Mouse (Mus musculus) midbrain, postnatal 0 days (tissue): ENCODE data around the gene Syt1. TPM values are rescaled to one million over a fixed set of nuclear protein-coding genes. Genes with fewer than 3 reads are reported as not detected.

ENCODE experiments used
- ATAC-seq: fragments of 200-750 bp; cut with Nextera tagmentation; 2 replicates; pipeline ENCODE4 v1.8.0; 2017; ENCODE audit warnings: moderate number of reproducible peaks, mild to moderate bottlenecking, moderate TSS enrichment, moderate library complexity; ENCODE audit not compliant: low FRiP score
- DNase-seq: peaks from one replicate; pipeline ENCODE4 v3.0.0-alpha.2; 2015; ENCODE audit warnings: low spot score
- H3K27ac ChIP-seq: fragments of 300-500 bp; sonication (generic); 2 replicates; pipeline ENCODE4 v1.5.1; 2014; ENCODE audit warnings: low read depth, mild to moderate bottlenecking, low read length, mixed read lengths
- H3K27me3 ChIP-seq: fragments of 300-500 bp; sonication (generic); 2 replicates; pipeline ENCODE4 v1.6.1; 2014; ENCODE audit warnings: low read length, control low read depth, mixed read lengths; ENCODE audit not compliant: insufficient read depth
- H3K36me3 ChIP-seq: fragments of 300-500 bp; sonication (generic); 2 replicates; pipeline ENCODE4 v1.6.1; 2014; ENCODE audit warnings: low read length, control low read depth, mixed read lengths; ENCODE audit not compliant: insufficient read depth
- H3K4me1 ChIP-seq: fragments of 300-500 bp; sonication (generic); 2 replicates; pipeline ENCODE4 v1.6.1; 2014; ENCODE audit warnings: mild to moderate bottlenecking, control low read depth, antibody characterized with exemption, low read length, mixed read lengths; ENCODE audit not compliant: insufficient read depth
- H3K4me2 ChIP-seq: fragments of 300-500 bp; sonication (generic); 2 replicates; pipeline ENCODE4 v1.6.1; 2014; ENCODE audit warnings: low read depth, mild to moderate bottlenecking, low read length, mixed read lengths; ENCODE audit not compliant: poor library complexity, severe bottlenecking
- H3K4me3 ChIP-seq: fragments of 300-500 bp; sonication (generic); 2 replicates; pipeline ENCODE4 v1.5.1; 2014; ENCODE audit warnings: low read depth, mild to moderate bottlenecking, low read length, moderate library complexity
- H3K9ac ChIP-seq: fragments of 300-500 bp; sonication (generic); replicated peaks from 2 replicates; pipeline ENCODE4 v1.6.1; 2014; ENCODE audit warnings: mild to moderate bottlenecking, low read length, moderate library complexity, mixed read lengths; ENCODE audit not compliant: poor library complexity, severe bottlenecking
- H3K9me3 ChIP-seq: fragments of 300-500 bp; sonication (generic); 2 replicates; pipeline ENCODE4 v1.6.1; 2016; ENCODE audit warnings: low read length, control low read depth
- CTCF ChIP-seq: IDR thresholded peaks from 2 replicates; pipeline ENCODE4 v1.5.1; 2016; ENCODE audit warnings: antibody characterized with exemption, mild to moderate bottlenecking
- WGBS: fragments of 180-500 bp; shearing (Covaris S2); extraction: QIAGEN DNeasy Blood & Tissue Kit; methylation state at CpG from one replicate; pipeline ENCODE4 v1.1.7; 2014; 5-methylcytosine and 5-hydroxymethylcytosine counted together
- polyA plus RNA-seq: library from polyadenylated mRNA; unstranded; fragments of >200 nt; fragmentation: Nextera tagmentation; extraction: Ambion mirVana; gene quantifications from 2 replicates; pipeline ENCODE4 v1.2.1, GENCODE M21; 2015
- total RNA-seq: library from RNA; depleted of rRNA; stranded (reverse); fragments of >200 nt; gene quantifications from 2 replicates; pipeline ENCODE4 v1.2.3, GENCODE M21; 2014

Syt1 gene
- total and polyA plus RNA-seq, 2 experiments from 2014 or later: 111 to 141 TPM

- no peak overlapping the region for H3K4me2 ChIP-seq
- WGBS: 52% methylated on average over 1 of the region's 1 CpGs
- H3K27ac ChIP-seq: no peak overlapping the region
- ATAC-seq (no peak), DNase-seq (no peak)
- no peaks in the 10 kb centered on the region for H3K4me1 ChIP-seq
- no peak for TF ChIP-seq CTCF
- no peak overlapping the region for H3K4me3 ChIP-seq
- H3K36me3 ChIP-seq: no peaks in the 10 kb centered on the region
- no peaks in the 10 kb centered on the region for H3K27me3 ChIP-seq
- no peaks in the 10 kb centered on the region for H3K9me3 ChIP-seq
- H3K9ac ChIP-seq: no peak overlapping the region
These were observed 126.3 kb downstream of the Syt1 start for GRCm38 (mm10) chr10:108884520-108884919.

- no peak overlapping the region for H3K4me2 ChIP-seq
- no peak overlapping the region for H3K4me3 ChIP-seq
- H3K9me3 ChIP-seq: no peaks in the 10 kb centered on the region
- no peak overlapping the region for H3K9ac ChIP-seq
- DNase-seq (no peak), ATAC-seq (no peak)
- H3K27me3 ChIP-seq: no peaks in the 10 kb centered on the region
- no peaks in the 10 kb centered on the region for H3K36me3 ChIP-seq
- no peaks in the 10 kb centered on the region; the same call in 1 of the 2 replicates for H3K4me1 ChIP-seq
- whole genome bisulfite sequencing: 67% methylated on average over 2 of the region's 2 CpGs
- no peak overlapping the region for H3K27ac ChIP-seq
- no peak for TF ChIP-seq CTCF
These were observed 130.4 kb downstream of the Syt1 start for GRCm38 (mm10) chr10:108880372-108880771.

GRCm38 (mm10) chr10:108875730-108876129 is 135.1 kb downstream of the Syt1 start:
- ATAC-seq (no peak), DNase-seq (no peak)
- H3K9me3 ChIP-seq: no peaks in the 10 kb centered on the region
- 93% methylated on average over 5 of the region's 5 CpGs for whole genome bisulfite sequencing
- H3K4me2 ChIP-seq: no peak overlapping the region
- no peak overlapping the region for H3K9ac ChIP-seq
- H3K4me1 ChIP-seq: no peaks in the 10 kb centered on the region; the same call in 1 of the 2 replicates
- no peaks in the 10 kb centered on the region for H3K36me3 ChIP-seq
- no peak for TF ChIP-seq CTCF
- no peak overlapping the region for H3K27ac ChIP-seq
- H3K27me3 ChIP-seq: no peaks in the 10 kb centered on the region
- H3K4me3 ChIP-seq: no peak overlapping the region

- no peak for TF ChIP-seq CTCF
- no peaks in the 10 kb centered on the region; the same call in 1 of the 2 replicates for H3K4me1 ChIP-seq
- H3K27ac ChIP-seq: no peak overlapping the region
- no peaks in the 10 kb centered on the region for H3K36me3 ChIP-seq
- ATAC-seq: no peak
- H3K4me3 ChIP-seq: no peak overlapping the region
- no peaks in the 10 kb centered on the region for H3K27me3 ChIP-seq
- 51% methylated on average over 4 of the region's 4 CpGs for WGBS
- H3K4me2 ChIP-seq: no peak overlapping the region
- DNase-seq: no peak
- H3K9me3 ChIP-seq: no peaks in the 10 kb centered on the region
- H3K9ac ChIP-seq: no peak overlapping the region
These were observed 136.1 kb downstream of the Syt1 start for GRCm38 (mm10) chr10:108874687-108875086.

- 71% methylated on average over 6 of the region's 6 CpGs for WGBS
- Histone ChIP-seq H3K4me1 (no peaks in the 10 kb centered on the region; the same call in 1 of the 2 replicates), H3K27me3 (no peaks in the 10 kb centered on the region), H3K27ac (no peak overlapping the region), H3K9me3 (no peaks in the 10 kb centered on the region), H3K9ac (no peak overlapping the region), H3K4me2 (no peak overlapping the region), H3K4me3 (no peak overlapping the region), H3K36me3 (no peaks in the 10 kb centered on the region)
- TF ChIP-seq CTCF: no peak
- DNase-seq (no peak), ATAC-seq (no peak)
These were observed 138.4 kb downstream of the Syt1 start for GRCm38 (mm10) chr10:108872359-108872758.

GRCm38 (mm10) chr10:108870586-108870985 is 140.2 kb downstream of the Syt1 start:
- Histone ChIP-seq H3K27me3 (no peaks in the 10 kb centered on the region), H3K27ac (no peak overlapping the region), H3K9me3 (no peaks in the 10 kb centered on the region), H3K4me3 (no peak overlapping the region), H3K4me1 (no peaks in the 10 kb centered on the region; the same call in 1 of the 2 replicates), H3K36me3 (no peaks in the 10 kb centered on the region), H3K9ac (no peak overlapping the region), H3K4me2 (no peak overlapping the region)
- no peak for TF ChIP-seq CTCF
- 45% methylated on average over 4 of the region's 4 CpGs for WGBS
- DNase-seq (no peak), ATAC-seq (no peak)
